Mouse (Mus musculus): ENCODE data around the gene Hacl1. TPM values are rescaled to one million over a fixed set of nuclear protein-coding genes. Genes with fewer than 3 reads are reported as not detected.

The Hacl1 gene
- polyA plus RNA-seq (2011; ENCODE audit: insufficient read depth, insufficient read length, low read depth, missing spikeins): 20.9 and 26.0 TPM in 2 replicates

- TF ChIP-seq EP300 (IDR thresholded peaks at IDR 0.05; ENCODE audit: insufficient read depth, low read depth, low read length) (0 out of 2 replicates have a peak, but pooled peaks have one; percentile 12), CTCF (IDR thresholded peaks at IDR 0.05; ENCODE audit: low read depth, low read length) (no peak)
- H3K36me3 ChIP-seq (ENCODE audit: control insufficient read depth, insufficient read depth, low read length, poor library complexity, severe bottlenecking): no peaks in the 10 kb centered on the region
- H3K27me3 ChIP-seq (ENCODE audit: control insufficient read depth, insufficient read depth, low read length, poor library complexity, severe bottlenecking): no peaks in the 10 kb centered on the region
- peak within 1 kb of the TSS; percentile 5 for H3K9ac ChIP-seq (ENCODE audit: low read depth, poor library complexity, severe bottlenecking)
- H3K9me3 ChIP-seq (replicated peaks; ENCODE audit: control insufficient read depth, insufficient read depth, low read length, poor library complexity, severe bottlenecking): no peaks in the 10 kb centered on the region
- H3K4me3 ChIP-seq (ENCODE audit: low read depth, low read length): peak within 1 kb of the TSS; percentile 84
- no peaks in the 10 kb centered on the region for H3K4me1 ChIP-seq (ENCODE audit: control insufficient read depth, insufficient read depth, low read length)
- peak within 1 kb of the TSS; percentile 59; the same call in 1 of the 2 replicates for H3K27ac ChIP-seq (ENCODE audit: insufficient read depth, low read length)
Measured at GRCm38 (mm10) chr14:31640890-31641505, at the start of gene Hacl1, which contains the start of gene Btd. Gene Hacl1 (minus strand): TSS chr14:31641286. Gene Btd (plus strand): TSS chr14:31641028.

- H3K9ac ChIP-seq (ENCODE audit: low read depth, poor library complexity, severe bottlenecking): no peak overlapping the region
- no peak for TF ChIP-seq CTCF (IDR thresholded peaks at IDR 0.05; ENCODE audit: low read depth, low read length)
- no peak for TF ChIP-seq POLR2A (IDR thresholded peaks at IDR 0.05; ENCODE audit: insufficient read depth, low read length)
- TF ChIP-seq EP300 (IDR thresholded peaks at IDR 0.05; ENCODE audit: insufficient read depth, low read depth, low read length): no peak
- no peaks in the 10 kb centered on the region for H3K27me3 ChIP-seq (ENCODE audit: control insufficient read depth, insufficient read depth, low read length, poor library complexity, severe bottlenecking)
- no peak overlapping the region for H3K27ac ChIP-seq (ENCODE audit: insufficient read depth, low read length)
- H3K9me3 ChIP-seq (replicated peaks; ENCODE audit: control insufficient read depth, insufficient read depth, low read length, poor library complexity, severe bottlenecking): no peaks in the 10 kb centered on the region
- no peaks in the 10 kb centered on the region for H3K36me3 ChIP-seq (ENCODE audit: control insufficient read depth, insufficient read depth, low read length, poor library complexity, severe bottlenecking)
- H3K4me3 ChIP-seq (ENCODE audit: low read depth, low read length): no peak overlapping the region
- peaks cover 1% of the 10 kb centered on the region for H3K4me1 ChIP-seq (ENCODE audit: control insufficient read depth, insufficient read depth, low read length)
Measured at GRCm38 (mm10) chr14:31686231-31686630, 45.1 kb upstream of the Hacl1 start.

- TF ChIP-seq CTCF (IDR thresholded peaks at IDR 0.05; ENCODE audit: low read depth, low read length): no peak
- H3K27ac ChIP-seq (ENCODE audit: insufficient read depth, low read length): no peak overlapping the region
- no peaks in the 10 kb centered on the region for H3K36me3 ChIP-seq (ENCODE audit: control insufficient read depth, insufficient read depth, low read length, poor library complexity, severe bottlenecking)
- no peaks in the 10 kb centered on the region for H3K27me3 ChIP-seq (ENCODE audit: control insufficient read depth, insufficient read depth, low read length, poor library complexity, severe bottlenecking)
- H3K9me3 ChIP-seq (replicated peaks; ENCODE audit: control insufficient read depth, insufficient read depth, low read length, poor library complexity, severe bottlenecking): no peaks in the 10 kb centered on the region
- no peak overlapping the region for H3K9ac ChIP-seq (ENCODE audit: low read depth, poor library complexity, severe bottlenecking)
- no peak overlapping the region for H3K4me3 ChIP-seq (ENCODE audit: low read depth, low read length)
- peaks cover under 1% of the 10 kb centered on the region for H3K4me1 ChIP-seq (ENCODE audit: control insufficient read depth, insufficient read depth, low read length)
Measured at GRCm38 (mm10) chr14:31685680-31686079, 44.6 kb upstream of the Hacl1 start.

GRCm38 (mm10) chr14:31684343-31685040 is 43.4 kb upstream of the Hacl1 start:
- Histone ChIP-seq H3K9me3 (replicated peaks; ENCODE audit: control insufficient read depth, insufficient read depth, low read length, poor library complexity, severe bottlenecking) (no peaks in the 10 kb centered on the region), H3K4me3 (ENCODE audit: low read depth, low read length) (no peak overlapping the region), H3K27ac (ENCODE audit: insufficient read depth, low read length) (no peak overlapping the region), H3K36me3 (ENCODE audit: control insufficient read depth, insufficient read depth, low read length, poor library complexity, severe bottlenecking) (no peaks in the 10 kb centered on the region), H3K4me1 (ENCODE audit: control insufficient read depth, insufficient read depth, low read length) (no peaks in the 10 kb centered on the region), H3K9ac (ENCODE audit: low read depth, poor library complexity, severe bottlenecking) (no peak overlapping the region), H3K27me3 (ENCODE audit: control insufficient read depth, insufficient read depth, low read length, poor library complexity, severe bottlenecking) (no peaks in the 10 kb centered on the region)
- no peak for TF ChIP-seq EP300 (IDR thresholded peaks at IDR 0.05; ENCODE audit: insufficient read depth, low read depth, low read length)

- Histone ChIP-seq H3K36me3 (ENCODE audit: control insufficient read depth, insufficient read depth, low read length, poor library complexity, severe bottlenecking) (no peaks in the 10 kb centered on the region), H3K9ac (ENCODE audit: low read depth, poor library complexity, severe bottlenecking) (no peak overlapping the region), H3K27ac (ENCODE audit: insufficient read depth, low read length) (no peak overlapping the region), H3K4me1 (ENCODE audit: control insufficient read depth, insufficient read depth, low read length) (no peaks in the 10 kb centered on the region), H3K27me3 (ENCODE audit: control insufficient read depth, insufficient read depth, low read length, poor library complexity, severe bottlenecking) (no peaks in the 10 kb centered on the region), H3K9me3 (replicated peaks; ENCODE audit: control insufficient read depth, insufficient read depth, low read length, poor library complexity, severe bottlenecking) (no peaks in the 10 kb centered on the region), H3K4me3 (ENCODE audit: low read depth, low read length) (no peak overlapping the region)
- TF ChIP-seq POLR2A (IDR thresholded peaks at IDR 0.05; ENCODE audit: insufficient read depth, low read length) (no peak), CTCF (IDR thresholded peaks at IDR 0.05; ENCODE audit: low read depth, low read length) (no peak), EP300 (IDR thresholded peaks at IDR 0.05; ENCODE audit: insufficient read depth, low read depth, low read length) (no peak)
Measured at GRCm38 (mm10) chr14:31683610-31684009, 42.5 kb upstream of the Hacl1 start.

DNA sequence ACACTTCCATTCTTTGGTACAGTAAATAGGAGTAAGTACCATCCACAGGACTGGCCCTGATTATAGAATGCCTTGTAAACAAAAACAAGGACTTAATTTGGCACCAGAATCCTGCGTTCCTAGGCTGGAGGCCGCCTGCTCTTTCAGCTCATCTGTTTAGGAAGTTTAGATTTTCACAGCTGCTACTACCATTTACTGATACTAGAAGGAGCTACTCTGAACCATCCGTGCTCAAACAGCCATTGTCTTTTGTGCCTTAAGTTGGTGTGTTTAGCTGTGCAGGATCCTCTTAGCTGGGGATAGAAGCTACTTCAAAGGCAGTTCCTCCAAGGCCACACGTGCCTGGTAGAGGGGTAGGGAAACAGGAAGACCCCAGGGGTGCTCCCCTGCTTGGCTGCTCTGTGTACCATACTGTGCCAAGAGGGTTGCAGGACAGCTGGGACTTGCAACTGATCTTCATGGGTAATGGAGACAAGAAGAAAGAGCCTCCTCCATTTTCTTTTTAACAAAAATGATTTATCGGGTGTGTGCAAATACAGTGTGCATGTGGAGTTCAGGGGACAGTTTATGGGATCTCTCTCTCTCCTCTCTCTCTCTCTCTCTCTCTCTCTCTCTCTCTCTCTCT is 41.0 kb upstream of the Hacl1 start:
- no peaks in the 10 kb centered on the region for H3K4me1 ChIP-seq (ENCODE audit: control insufficient read depth, insufficient read depth, low read length)
- no peaks in the 10 kb centered on the region for H3K27me3 ChIP-seq (ENCODE audit: control insufficient read depth, insufficient read depth, low read length, poor library complexity, severe bottlenecking)
- H3K9me3 ChIP-seq (replicated peaks; ENCODE audit: control insufficient read depth, insufficient read depth, low read length, poor library complexity, severe bottlenecking): no peaks in the 10 kb centered on the region
- H3K36me3 ChIP-seq (ENCODE audit: control insufficient read depth, insufficient read depth, low read length, poor library complexity, severe bottlenecking): no peaks in the 10 kb centered on the region
- TF ChIP-seq EP300 (IDR thresholded peaks at IDR 0.05; ENCODE audit: insufficient read depth, low read depth, low read length) (no peak), POLR2A (IDR thresholded peaks at IDR 0.05; ENCODE audit: insufficient read depth, low read length) (no peak), CTCF (IDR thresholded peaks at IDR 0.05; ENCODE audit: low read depth, low read length) (no peak)
- H3K4me3 ChIP-seq (ENCODE audit: low read depth, low read length): no peak overlapping the region
- H3K9ac ChIP-seq (ENCODE audit: low read depth, poor library complexity, severe bottlenecking): no peak overlapping the region
- H3K27ac ChIP-seq (ENCODE audit: insufficient read depth, low read length): no peak overlapping the region

All from ES-Bruce4 (cell line).